Mouse (Mus musculus) heart, adult 2 months (tissue): ENCODE measurements around the gene Tkfc.

Experiments
- CTCF ChIP-seq: fragments of 200-600 bp; IDR thresholded peaks from 2 replicates; pipeline ENCODE4 v1.8.1; 2022; ENCODE audit warnings: antibody characterized with exemption, mild to moderate bottlenecking, moderate library complexity
- EP300 ChIP-seq: fragments of 200-500 bp; IDR thresholded peaks from 2 replicates; pipeline ENCODE4 v1.6.1; 2011; ENCODE audit warnings: low read depth, low read length, control low read depth; ENCODE audit not compliant: insufficient read depth
- POLR2A ChIP-seq: fragments of 200-500 bp; IDR thresholded peaks from 2 replicates; pipeline ENCODE4 v1.6.1; 2011; ENCODE audit warnings: mild to moderate bottlenecking, low read depth, low read length, control low read depth; ENCODE audit not compliant: insufficient read depth

- TF ChIP-seq POLR2A (no peak), CTCF (no peak), EP300 (no peak)
Measured at GRCm38 (mm10) chr19:10603660-10604523, 1.6 kb downstream of the Tkfc start.
